Mouse (Mus musculus) stomach, postnatal 0 days (tissue): ENCODE measurements around the gene Kit. TPM values are rescaled to one million over a fixed set of nuclear protein-coding genes. Genes with fewer than 3 reads are reported as not detected.

Source experiments
- ATAC-seq: fragments of 200-750 bp; cut with Nextera tagmentation; 2 replicates; pipeline ENCODE4 v1.8.0; 2017; ENCODE audit not compliant: low FRiP score, low TSS enrichment
- DNase-seq: peaks from one replicate; pipeline ENCODE4 v3.0.0-alpha.2; 2016; ENCODE audit warnings: low spot score
- H3K27ac ChIP-seq: fragments of 300-500 bp; sonication (generic); replicated peaks from 2 replicates; pipeline ENCODE4 v1.5.1; 2014; ENCODE audit warnings: mild to moderate bottlenecking, control low read depth
- H3K27me3 ChIP-seq: fragments of 300-500 bp; sonication (generic); 2 replicates; pipeline ENCODE4 v1.6.1; 2014; ENCODE audit warnings: low read length; ENCODE audit not compliant: control insufficient read depth, insufficient read depth
- H3K36me3 ChIP-seq: fragments of 300-500 bp; sonication (generic); 2 replicates; pipeline ENCODE4 v1.6.1; 2014; ENCODE audit warnings: low read length, mixed read lengths; ENCODE audit not compliant: control insufficient read depth, insufficient read depth
- H3K4me1 ChIP-seq: fragments of 300-500 bp; sonication (generic); replicated peaks from 2 replicates; pipeline ENCODE4 v1.6.1; 2014; ENCODE audit warnings: antibody characterized with exemption; ENCODE audit not compliant: control insufficient read depth, insufficient read depth
- H3K4me2 ChIP-seq: fragments of 300-500 bp; sonication (generic); replicated peaks from 2 replicates; pipeline ENCODE4 v1.6.1; 2014; ENCODE audit warnings: low read depth, mild to moderate bottlenecking, control low read depth, moderate library complexity
- H3K4me3 ChIP-seq: fragments of 300-500 bp; sonication (generic); 2 replicates; pipeline ENCODE4 v1.5.1; 2014; ENCODE audit warnings: low read depth, low read length, control low read depth
- H3K9ac ChIP-seq: fragments of 300-500 bp; sonication (generic); 2 replicates; pipeline ENCODE4 v1.6.1; 2014; ENCODE audit warnings: mild to moderate bottlenecking, low read length, control low read depth, mixed read lengths
- H3K9me3 ChIP-seq: fragments of 300-500 bp; sonication (generic); 2 replicates; pipeline ENCODE4 v1.6.1; 2016; ENCODE audit warnings: low read length; ENCODE audit not compliant: control insufficient read depth
- CTCF ChIP-seq: IDR thresholded peaks from 2 replicates; pipeline ENCODE4 v1.5.1; 2016; ENCODE audit warnings: antibody characterized with exemption, low read depth, mild to moderate bottlenecking, moderate library complexity
- EP300 ChIP-seq: optimal IDR thresholded peaks from 2 replicates; pipeline ENCODE3; 2016; ENCODE audit warnings: antibody characterized with exemption
- WGBS: fragments of 180-500 bp; shearing (Covaris S2); extraction: QIAGEN DNeasy Blood & Tissue Kit; methylation state at CpG from one replicate; pipeline ENCODE4 v1.1.7; 2014; 5-methylcytosine and 5-hydroxymethylcytosine counted together
- polyA plus RNA-seq: library from polyadenylated mRNA; unstranded; fragments of >200 nt; fragmentation: Nextera tagmentation; extraction: Ambion mirVana; gene quantifications from 2 replicates; pipeline ENCODE4 v1.2.1, GENCODE M21; 2015

Gene Kit
- polyA plus RNA-seq, 1 experiment from 2014 or later = 15.9 TPM

DNA sequence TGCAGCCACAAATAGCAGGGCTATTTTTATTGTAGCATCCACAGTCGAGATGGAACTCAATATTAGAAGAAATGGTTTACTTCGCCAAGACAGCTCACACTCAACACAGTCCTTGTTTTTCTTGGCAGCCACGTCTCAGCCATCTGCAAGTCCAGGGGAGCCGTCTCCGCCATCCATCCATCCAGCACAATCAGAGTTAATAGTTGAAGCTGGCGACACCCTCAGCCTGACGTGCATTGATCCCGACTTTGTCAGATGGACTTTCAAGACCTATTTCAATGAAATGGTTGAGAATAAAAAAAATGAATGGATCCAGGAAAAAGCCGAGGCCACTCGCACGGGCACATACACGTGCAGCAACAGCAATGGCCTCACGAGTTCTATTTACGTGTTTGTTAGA, 32.2 kb downstream of the Kit start:
- no peak overlapping the region for H3K27ac ChIP-seq
- no peak overlapping the region for H3K4me2 ChIP-seq
- 75% methylated on average over 14 of the region's 14 CpGs for WGBS
- no peak for DNase-seq
- no peak for ATAC-seq
- no peaks in the 10 kb centered on the region for H3K4me1 ChIP-seq
- TF ChIP-seq EP300 (no peak), CTCF (no peak)
- H3K9ac ChIP-seq = no peak overlapping the region
- no peaks in the 10 kb centered on the region for H3K9me3 ChIP-seq
- no peak overlapping the region for H3K4me3 ChIP-seq
- no peaks in the 10 kb centered on the region for H3K27me3 ChIP-seq
- no peaks in the 10 kb centered on the region for H3K36me3 ChIP-seq

DNA sequence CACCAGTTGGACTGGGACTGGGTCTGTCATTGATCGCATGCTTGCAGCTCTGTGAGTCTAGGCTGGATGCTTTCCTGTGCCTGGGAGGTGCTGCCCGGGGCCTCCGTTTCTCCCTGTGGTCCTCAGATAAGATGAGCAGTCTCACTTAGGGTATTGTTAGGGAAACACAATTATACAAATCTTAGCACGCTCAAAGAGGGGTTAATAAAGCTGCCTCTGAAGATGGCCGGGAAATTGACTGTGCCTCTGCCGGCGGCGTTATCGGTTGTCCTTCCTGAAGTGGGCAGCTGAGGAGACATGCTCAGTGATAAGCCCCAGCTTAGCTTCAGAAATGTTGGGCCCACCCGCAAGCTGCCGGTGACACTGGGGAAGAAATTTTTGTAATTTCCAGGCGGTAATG, 33.3 kb downstream of the Kit start:
- DNase-seq (no peak), ATAC-seq (no peak)
- Histone ChIP-seq H3K27me3 (no peaks in the 10 kb centered on the region), H3K36me3 (no peaks in the 10 kb centered on the region), H3K27ac (no peak overlapping the region), H3K4me3 (no peak overlapping the region), H3K4me2 (no peak overlapping the region), H3K9me3 (no peaks in the 10 kb centered on the region), H3K4me1 (no peaks in the 10 kb centered on the region), H3K9ac (no peak overlapping the region)
- TF ChIP-seq CTCF = no peak
- TF ChIP-seq EP300 = no peak
- 84% methylated on average over 12 of the region's 12 CpGs for whole genome bisulfite sequencing

DNA sequence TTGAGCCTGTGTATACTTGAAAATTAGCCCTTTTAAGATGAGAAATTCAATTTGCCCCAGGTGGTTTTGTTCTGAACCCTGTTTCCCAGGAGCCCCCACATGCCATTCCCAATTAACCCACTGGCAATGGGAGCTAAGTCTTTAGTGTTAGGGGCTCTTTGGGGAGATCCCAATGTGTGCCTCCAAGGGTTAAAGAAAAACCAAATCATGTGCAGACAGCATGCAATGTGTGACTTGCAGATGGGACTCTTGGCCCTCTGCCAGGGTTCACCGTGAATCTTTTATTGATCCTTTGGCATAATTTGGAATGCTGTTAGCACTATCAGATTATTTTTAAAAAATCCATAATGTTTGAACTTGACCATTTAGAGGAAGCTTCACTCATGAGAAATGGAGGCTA, 37.7 kb downstream of the Kit start:
- H3K36me3 ChIP-seq = no peaks in the 10 kb centered on the region
- DNase-seq (no peak), ATAC-seq (no peak)
- WGBS = 41% methylated on average over 1 of the region's 1 CpGs
- no peak overlapping the region for H3K4me2 ChIP-seq
- H3K9me3 ChIP-seq = no peaks in the 10 kb centered on the region
- no peaks in the 10 kb centered on the region for H3K27me3 ChIP-seq
- H3K27ac ChIP-seq = no peak overlapping the region
- no peak overlapping the region for H3K4me3 ChIP-seq
- no peaks in the 10 kb centered on the region for H3K4me1 ChIP-seq
- H3K9ac ChIP-seq = no peak overlapping the region
- no peak for TF ChIP-seq EP300
- TF ChIP-seq CTCF = no peak

DNA sequence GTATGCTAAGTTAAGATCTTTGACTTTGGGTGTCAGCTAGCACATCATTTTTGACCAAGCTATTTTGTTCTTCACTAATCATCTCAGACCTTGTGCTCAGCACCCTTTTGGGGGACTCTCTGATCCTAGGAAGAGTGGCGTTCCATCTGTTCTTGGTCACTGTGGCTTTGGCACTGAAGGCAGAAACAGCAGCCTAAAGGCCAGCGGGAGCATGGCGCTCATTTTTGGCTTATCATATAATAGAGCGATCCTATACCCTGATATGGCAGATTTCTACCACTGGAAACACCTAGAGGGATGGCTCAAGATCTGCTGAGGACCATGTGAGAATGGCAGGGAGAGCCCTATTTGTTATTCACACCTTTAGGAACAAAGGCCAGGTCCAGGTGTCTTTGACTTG, 38.2 kb downstream of the Kit start:
- 95% methylated on average over 4 of the region's 4 CpGs for WGBS
- no peak overlapping the region for H3K4me2 ChIP-seq
- H3K9ac ChIP-seq = no peak overlapping the region
- no peaks in the 10 kb centered on the region for H3K4me1 ChIP-seq
- no peaks in the 10 kb centered on the region for H3K9me3 ChIP-seq
- DNase-seq (no peak), ATAC-seq (no peak)
- TF ChIP-seq CTCF = no peak
- TF ChIP-seq EP300 = no peak
- no peak overlapping the region for H3K4me3 ChIP-seq
- no peaks in the 10 kb centered on the region for H3K36me3 ChIP-seq
- no peaks in the 10 kb centered on the region for H3K27me3 ChIP-seq
- no peak overlapping the region for H3K27ac ChIP-seq

DNA sequence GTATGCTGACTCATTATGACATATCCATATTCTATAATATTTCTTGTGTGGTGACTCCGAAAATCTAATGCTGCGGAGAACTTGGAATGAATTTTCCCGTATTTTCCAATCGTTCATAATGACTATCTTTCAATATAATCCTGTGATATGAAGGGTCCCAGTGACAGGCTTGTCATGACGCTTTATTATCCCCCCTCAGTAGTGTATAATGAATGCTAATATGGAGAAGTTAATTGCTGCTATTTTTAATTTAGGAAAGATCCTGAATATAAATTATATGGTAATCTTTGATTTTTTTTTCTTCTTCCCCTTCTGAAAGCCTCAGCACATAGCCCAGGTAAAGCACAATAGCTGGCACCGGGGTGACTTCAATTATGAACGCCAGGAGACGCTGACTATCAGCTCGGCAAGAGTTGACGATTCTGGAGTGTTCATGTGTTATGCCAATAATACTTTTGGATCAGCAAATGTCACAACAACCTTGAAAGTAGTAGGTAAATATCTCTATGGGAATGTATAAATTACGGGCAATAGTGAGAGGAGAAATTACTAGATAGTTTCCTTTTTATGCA, 40.4 kb downstream of the Kit start:
- Histone ChIP-seq H3K4me1 (no peaks in the 10 kb centered on the region), H3K36me3 (no peaks in the 10 kb centered on the region), H3K27ac (no peak overlapping the region), H3K4me3 (no peak overlapping the region), H3K9ac (no peak overlapping the region), H3K27me3 (no peaks in the 10 kb centered on the region), H3K9me3 (no peaks in the 10 kb centered on the region), H3K4me2 (no peak overlapping the region)
- DNase-seq (no peak), ATAC-seq (no peak)
- no peak for TF ChIP-seq CTCF
- TF ChIP-seq EP300 = no peak
- 94% methylated on average over 11 of the region's 11 CpGs for WGBS

DNA sequence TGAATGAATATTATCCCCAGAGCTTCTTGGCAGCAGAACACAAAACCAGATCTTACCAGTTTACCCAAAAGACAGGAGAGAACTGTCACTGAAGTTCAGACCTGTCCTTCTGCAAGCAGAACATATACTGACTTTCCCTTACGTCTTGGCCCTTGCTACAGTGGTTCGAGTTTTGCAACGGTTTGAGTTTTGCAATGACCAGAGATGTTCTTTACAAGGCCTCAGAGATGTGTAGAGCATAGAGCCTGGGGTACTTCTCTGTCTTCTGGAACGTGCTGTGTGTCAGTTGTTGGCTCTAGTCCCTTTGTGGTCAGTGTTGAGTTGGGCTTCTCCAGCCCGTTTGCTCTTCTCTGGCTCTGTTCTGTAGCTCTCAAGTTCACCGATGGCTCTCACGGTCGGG, 40.9 kb downstream of the Kit start:
- no peak overlapping the region for H3K4me3 ChIP-seq
- no peaks in the 10 kb centered on the region for H3K27me3 ChIP-seq
- no peak overlapping the region for H3K27ac ChIP-seq
- H3K9ac ChIP-seq = no peak overlapping the region
- DNase-seq (no peak), ATAC-seq (no peak)
- no peaks in the 10 kb centered on the region for H3K9me3 ChIP-seq
- WGBS = 89% methylated on average over 8 of the region's 8 CpGs
- H3K36me3 ChIP-seq = no peaks in the 10 kb centered on the region
- no peak overlapping the region for H3K4me2 ChIP-seq
- H3K4me1 ChIP-seq = no peaks in the 10 kb centered on the region
- TF ChIP-seq CTCF = no peak
- TF ChIP-seq EP300 = no peak
